Mouse (Mus musculus): ENCODE measurements around the gene Fndc8.
"Not testable (repeated sequence)": the region's sequence is repeated elsewhere in the genome, so short reads cannot be mapped to it uniquely, and the experiment has no call there.

The Fndc8 gene

GRCm38 (mm10) chr11:82910679-82911389, 18.9 kb downstream of the Fndc8 start:
- no peak for DNase-seq (ENCODE audit: low read depth, low spot score)

DNA sequence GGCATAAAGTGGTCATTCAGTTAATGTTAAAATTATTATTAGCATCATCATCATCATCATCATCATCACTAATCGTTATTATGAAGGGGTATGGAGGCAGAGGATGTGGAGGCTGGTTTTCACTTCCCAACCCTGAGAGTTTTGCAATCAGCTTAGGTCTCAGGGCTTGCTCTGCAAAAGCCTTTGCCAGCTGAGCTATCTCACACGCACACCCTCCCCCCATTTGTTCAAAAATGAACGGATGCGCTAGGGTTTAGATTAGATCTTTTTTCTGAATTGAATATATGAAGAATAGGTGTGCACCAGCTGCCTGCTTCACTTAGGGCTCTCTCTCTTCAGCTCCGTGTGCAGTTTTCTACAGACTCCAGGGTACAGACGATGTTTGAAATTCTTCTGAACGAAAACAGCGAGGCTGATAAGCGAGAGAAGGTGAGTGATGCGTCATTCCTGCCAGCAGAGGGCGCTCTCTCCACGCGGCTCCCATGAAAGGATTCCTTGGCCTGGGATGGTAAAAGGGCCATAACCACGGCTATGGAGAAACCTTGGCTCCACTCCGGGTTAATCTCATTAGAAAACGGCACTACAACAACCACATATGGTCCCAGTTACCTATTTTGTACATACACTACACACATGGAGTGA, 22.9 kb downstream of the Fndc8 start:
- peak; percentile 71 for DNase-seq (ENCODE audit: low read depth, low spot score)

GRCm38 (mm10) chr11:82920768-82921167, 28.8 kb downstream of the Fndc8 start:
- no peak for DNase-seq (ENCODE audit: low read depth, low spot score)

DNA sequence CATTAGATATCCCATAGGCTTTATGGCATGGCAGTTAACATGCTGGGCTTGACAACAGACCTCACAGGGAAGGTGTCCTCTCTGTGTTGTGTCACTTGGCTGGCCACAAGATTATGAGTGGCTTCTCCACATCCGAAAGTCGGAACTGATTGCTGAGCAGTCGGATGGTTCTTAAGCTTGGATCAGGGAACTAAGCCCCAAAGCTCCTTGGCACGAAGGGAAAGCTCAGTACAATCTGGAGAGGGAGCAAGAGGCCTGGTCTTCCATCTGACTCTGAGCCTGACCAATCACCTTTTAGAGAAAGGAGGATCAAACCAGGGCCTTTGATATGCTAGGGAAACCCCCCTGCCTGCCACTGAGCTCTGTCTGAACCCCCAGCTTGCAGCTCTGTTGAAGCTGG, 29.8 kb downstream of the Fndc8 start:
- no peak for DNase-seq (ENCODE audit: low read depth, low spot score)

- not testable (repeated sequence) for DNase-seq (ENCODE audit: low read depth, low spot score)
Measured at GRCm38 (mm10) chr11:82923910-82924309, 32.0 kb downstream of the Fndc8 start.

GRCm38 (mm10) chr11:82928897-82929632, 37.1 kb downstream of the Fndc8 start:
- no peak for DNase-seq (ENCODE audit: low read depth, low spot score)

- no peak for DNase-seq (ENCODE audit: low read depth, low spot score)
Measured at GRCm38 (mm10) chr11:82929633-82929950, 37.7 kb downstream of the Fndc8 start.

DNA sequence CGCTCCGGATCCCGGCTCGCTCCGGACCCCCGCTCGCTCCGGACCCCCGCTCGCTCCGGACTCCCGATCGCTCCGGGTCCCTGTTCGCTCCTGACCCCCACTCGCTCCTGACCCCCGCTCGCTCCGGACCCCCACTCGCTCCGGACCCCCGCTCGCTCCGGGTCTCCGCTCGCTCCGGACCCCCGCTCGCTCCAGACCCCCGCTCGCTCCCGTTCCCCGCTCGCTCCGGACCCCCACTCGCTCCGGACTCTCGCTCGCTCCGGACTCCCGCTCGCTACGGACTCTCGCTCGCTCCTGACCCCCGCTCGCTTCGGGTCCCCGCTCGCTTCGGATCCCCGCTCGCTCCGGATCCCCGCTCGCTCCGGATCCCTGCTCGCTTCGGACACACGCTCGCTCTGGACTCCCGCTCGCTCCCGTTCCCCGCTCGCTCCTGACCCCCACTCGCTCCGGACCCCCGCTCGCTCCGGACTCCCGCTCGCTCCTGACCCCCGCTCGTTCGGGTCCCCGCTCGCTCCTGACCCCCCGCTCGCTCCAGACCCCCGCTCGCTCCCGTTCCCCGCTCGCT, 38.5 kb downstream of the Fndc8 start:
- DNase-seq (ENCODE audit: low read depth, low spot score), result not testable (repeated sequence)

DNA sequence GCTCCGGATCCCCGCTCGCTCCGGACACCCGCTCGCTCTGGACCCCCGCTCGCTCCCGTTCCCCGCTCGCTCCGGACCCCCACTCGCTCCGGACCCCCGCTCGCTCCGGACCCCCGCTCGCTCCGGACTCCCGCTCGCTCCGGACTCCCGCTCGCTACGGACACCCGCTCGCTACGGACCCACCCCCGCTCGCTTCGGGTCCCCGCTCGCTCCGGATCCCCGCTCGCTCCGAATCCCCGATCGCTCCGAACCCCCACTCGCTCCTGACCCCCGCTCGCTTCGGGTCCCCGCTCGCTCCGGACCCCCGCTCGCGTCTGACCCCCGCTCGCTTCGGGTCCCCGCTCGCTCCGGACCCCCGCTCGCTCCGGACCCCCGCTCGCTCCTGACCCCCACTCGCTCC, 39.2 kb downstream of the Fndc8 start:
- DNase-seq (ENCODE audit: low read depth, low spot score), result not testable (repeated sequence)

DNA sequence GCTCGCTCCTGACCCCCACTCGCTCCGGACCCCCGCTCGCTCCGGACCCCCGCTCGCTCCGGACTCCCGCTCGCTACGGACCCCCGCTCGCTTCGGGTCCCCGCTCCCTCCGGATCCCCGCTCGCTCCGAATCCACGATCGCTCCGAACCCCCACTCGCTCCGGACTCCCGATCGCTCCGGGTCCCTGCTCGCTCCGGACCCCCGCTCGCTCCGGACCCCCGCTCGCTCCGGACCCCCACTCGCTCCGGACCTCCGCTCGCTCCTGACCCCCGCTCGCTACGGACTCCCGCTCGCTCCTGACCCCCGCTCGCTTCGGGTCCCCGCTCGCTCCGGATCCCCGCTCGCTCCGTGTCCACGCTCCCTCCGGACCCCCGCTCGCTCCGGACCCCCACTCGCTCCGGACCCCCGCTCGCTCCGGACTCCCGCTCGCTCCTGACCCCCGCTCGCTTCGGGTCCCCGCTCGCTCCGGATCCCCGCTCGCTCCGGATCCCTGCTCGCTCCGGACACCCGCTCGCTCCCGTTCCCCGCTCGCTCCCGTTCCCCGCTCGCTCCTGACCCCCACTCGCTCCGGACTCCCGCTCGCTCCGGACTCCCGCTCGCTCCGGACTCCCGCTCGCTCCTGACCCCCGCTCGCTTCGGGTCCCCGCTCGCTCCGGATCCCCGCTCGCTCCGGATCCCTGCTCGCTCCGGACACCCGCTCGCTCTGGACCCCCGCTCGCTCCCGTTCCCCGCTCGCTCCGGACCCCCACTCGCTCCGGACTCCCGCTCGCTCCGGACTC, 39.9 kb downstream of the Fndc8 start:
- DNase-seq (ENCODE audit: low read depth, low spot score), result not testable (repeated sequence)

GRCm38 (mm10) chr11:82933186-82933585, 41.3 kb downstream of the Fndc8 start:
- DNase-seq (ENCODE audit: low read depth, low spot score), result no peak

DNA sequence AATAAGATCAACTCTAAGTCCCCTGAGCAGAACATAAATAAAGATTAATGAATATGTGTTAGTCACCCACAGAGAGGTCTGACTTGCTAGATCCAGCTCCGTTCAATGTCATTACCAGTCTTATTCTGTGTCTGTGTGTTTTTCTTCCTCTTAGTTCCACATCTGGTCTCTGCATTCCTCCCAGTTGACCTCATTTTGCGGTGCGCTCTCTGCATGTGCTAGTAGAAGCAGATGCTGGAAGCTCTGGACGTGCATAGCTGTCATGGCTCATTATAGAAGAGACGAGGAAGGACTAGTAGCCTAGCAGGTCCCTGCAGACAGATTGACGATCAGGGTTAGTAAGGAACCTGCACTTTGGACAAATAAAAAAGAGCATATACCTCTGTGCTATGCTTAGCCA, 51.4 kb downstream of the Fndc8 start:
- DNase-seq (ENCODE audit: low read depth, low spot score), result no peak

DNA sequence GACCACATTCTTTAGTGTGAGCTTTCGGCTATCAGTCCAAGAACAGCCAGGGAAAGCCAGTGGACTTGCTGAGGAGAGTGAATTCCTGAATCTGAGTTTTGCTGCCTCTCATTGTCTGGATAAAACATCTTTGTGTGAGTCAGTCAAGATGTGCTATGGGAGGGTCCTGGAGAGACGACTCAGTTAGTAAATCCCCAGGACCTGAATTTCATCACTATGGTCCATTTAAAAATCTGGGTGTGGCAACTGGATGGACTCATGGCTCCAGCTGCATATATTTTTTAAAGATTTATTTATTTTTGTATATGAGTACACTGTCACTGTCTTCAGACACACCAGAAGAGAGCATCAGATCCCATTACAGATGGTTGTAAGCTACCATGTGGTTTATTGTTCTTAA, 53.7 kb downstream of the Fndc8 start:
- no peak for DNase-seq (ENCODE audit: low read depth, low spot score)

DNA sequence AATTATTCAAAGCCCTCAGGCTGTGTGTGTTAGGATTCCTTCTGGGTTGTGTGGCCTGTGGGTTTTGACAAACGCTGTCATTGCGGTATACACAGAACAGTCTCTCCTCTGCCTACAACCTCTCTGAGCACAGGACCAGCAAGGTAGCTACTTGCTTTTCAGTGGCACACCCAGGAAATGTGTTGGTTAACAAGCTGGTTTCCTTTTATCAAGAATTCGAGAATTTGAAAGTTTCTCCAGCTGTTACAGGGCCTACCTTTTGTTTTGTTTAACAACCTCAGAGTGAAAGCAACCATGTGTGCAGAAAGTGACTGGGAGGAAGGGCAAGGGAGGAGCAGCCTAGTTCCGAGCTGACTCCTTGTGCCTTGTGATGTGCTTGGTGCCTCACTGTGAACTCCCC, 55.5 kb downstream of the Fndc8 start:
- DNase-seq (ENCODE audit: low read depth, low spot score), result no peak

GRCm38 (mm10) chr11:82949036-82949435, 57.1 kb downstream of the Fndc8 start:
- no peak for DNase-seq (ENCODE audit: low read depth, low spot score)
